Mouse (Mus musculus) ovary, postnatal 10 days (tissue): ENCODE results near the gene Braf.

Experiments used
- DNase-seq: peaks from one replicate; pipeline ENCODE4 v3.0.0; 2022; ENCODE audit warnings: low spot score

Gene Braf

GRCm38 (mm10) chr6:39555648-39555945 is 169.7 kb downstream of the Braf start:
- DNase-seq, result no peak

- DNase-seq, result no peak
Observed at GRCm38 (mm10) chr6:39554888-39555647, 170.2 kb downstream of the Braf start.
